Mouse (Mus musculus) layer of hippocampus, adult 2 months (tissue): ENCODE results near the gene Taar8c. TPM values are rescaled to one million over a fixed set of nuclear protein-coding genes. Genes with fewer than 3 reads are reported as not detected.
"Not testable (repeated sequence)": the region's sequence is repeated elsewhere in the genome, so short reads cannot be mapped to it uniquely, and the experiment has no call there.

Experiments used
- DNase-seq, 2 experiments: peaks; one replicate each; pipeline ENCODE4 v3.0.0; 2022; ENCODE audit warnings: low spot score in 2 of 2
- H3K27ac ChIP-seq: fragments of 200-600 bp; 2 replicates; pipeline ENCODE4 v1.8.1; 2022
- H3K4me3 ChIP-seq: fragments of 200-600 bp; 2 replicates; pipeline ENCODE4 v1.8.1; 2022; ENCODE audit warnings: mild to moderate bottlenecking
- CTCF ChIP-seq: fragments of 200-600 bp; conservative IDR thresholded peaks from 2 replicates; pipeline ENCODE4 v1.8.1; 2022; ENCODE audit warnings: antibody characterized with exemption, mild to moderate bottlenecking, moderate library complexity
- long read RNA-seq, 2 experiments: library from polyadenylated mRNA; stranded (forward); transcript quantifications; one replicate each; pipeline ENCODE4 v2.0.0; 2021; ENCODE audit warnings: borderline mapping rate in 2 of 2
- total RNA-seq, 2 experiments: library from RNA; stranded (reverse); gene quantifications; 2 replicates each; pipeline ENCODE4 v1.2.3; 2021

The Taar8c gene
- total RNA-seq: not detected
- long read RNA-seq, experiment 1: 0 reads
- long read RNA-seq, experiment 2: 0 reads

DNA sequence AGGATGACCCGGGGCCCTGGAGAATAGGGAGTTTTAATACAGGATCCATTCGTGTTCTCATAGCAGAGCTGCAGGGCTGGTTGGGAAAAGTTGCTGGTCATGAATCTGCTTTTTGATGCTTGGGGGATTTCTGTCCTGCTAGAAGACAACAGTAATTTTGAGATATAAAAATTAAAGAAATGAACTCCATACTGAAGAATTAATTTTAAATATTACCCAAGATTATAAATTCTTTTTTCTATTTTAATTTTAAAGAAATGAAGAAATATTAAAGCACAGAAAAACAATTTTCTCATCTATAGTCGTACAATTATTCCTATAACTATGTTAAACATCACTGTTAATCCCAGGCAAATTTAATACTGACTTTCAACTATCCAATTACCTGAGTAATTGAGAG lies at the start of gene Taar8c:
Taar8c (minus strand) TSS at position 101 of the 400 bp plus-strand sequence.
- not testable (repeated sequence) for H3K4me3 ChIP-seq, H3K27ac ChIP-seq, DNase-seq

DNA sequence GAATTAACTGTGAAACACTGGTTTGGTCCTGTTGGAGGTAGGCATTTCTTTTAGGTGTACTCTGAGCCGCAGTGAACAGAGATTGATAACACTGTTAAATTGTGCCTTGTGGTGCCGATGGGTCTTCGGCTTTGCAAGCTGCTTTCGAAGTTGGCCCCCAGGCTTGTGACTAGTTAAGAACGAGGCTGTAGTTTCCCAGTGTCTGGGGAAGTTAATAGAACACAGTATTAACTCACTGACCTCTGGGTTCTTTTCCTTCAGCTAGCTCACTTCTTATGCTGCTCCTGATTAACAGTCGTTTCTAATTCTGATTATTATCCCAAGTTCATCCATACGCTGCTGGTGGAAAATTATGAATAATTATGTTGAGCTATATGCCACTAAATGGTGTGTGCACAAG lies 48.4 kb upstream of the Taar8c start:
- no peak for TF ChIP-seq CTCF
- peak overlapping the region; percentile 70 for H3K4me3 ChIP-seq
- peak overlapping the region; percentile 94; the same call in 1 of the 2 replicates for H3K27ac ChIP-seq

DNA sequence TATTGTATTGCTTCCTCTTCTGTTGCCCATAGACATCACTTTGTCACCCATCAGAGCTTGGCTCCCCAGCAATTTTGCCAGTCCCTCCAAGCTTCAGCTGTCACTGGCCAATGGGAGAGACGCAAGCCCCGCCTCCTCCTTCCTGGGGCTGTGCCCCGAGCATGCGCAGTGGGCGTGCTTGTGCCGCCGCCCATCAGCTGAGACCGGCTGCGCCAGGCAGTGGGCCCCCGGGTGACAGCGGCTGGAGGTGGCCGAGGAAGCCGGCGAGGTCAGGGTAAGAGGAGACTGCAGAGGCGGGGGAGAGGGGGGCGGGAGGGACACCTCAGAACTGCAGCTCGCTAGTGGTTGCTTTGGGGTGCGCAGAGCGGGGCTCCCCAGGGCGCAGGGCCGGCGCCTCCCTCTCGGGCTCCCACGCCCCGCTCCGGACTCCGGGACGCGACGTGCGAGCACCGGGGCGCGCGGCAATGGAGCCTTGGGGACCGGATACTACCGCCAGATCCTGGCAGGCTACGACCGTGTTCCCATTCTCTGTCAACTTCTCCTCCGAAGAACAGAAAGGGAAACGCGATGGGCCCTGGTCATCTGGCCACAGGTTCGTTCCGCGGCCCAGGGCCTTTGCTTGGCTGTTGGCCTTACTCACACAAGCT lies 47.5 kb upstream of the Taar8c start, which contains the start of gene Stx7:
Stx7 (plus strand) TSS at position 168 of the 647 bp plus-strand sequence.
- Histone ChIP-seq H3K4me3 (peak within 1 kb of the TSS; percentile 70), H3K27ac (peak within 1 kb of the TSS; percentile 94)
- DNase-seq: peak; percentile 93
- TF ChIP-seq CTCF: no peak

More for the DNA sequence above, 48.4 kb upstream of the Taar8c start:
- DNase-seq: peak in 1 of 2 experiments; percentile 21

DNA sequence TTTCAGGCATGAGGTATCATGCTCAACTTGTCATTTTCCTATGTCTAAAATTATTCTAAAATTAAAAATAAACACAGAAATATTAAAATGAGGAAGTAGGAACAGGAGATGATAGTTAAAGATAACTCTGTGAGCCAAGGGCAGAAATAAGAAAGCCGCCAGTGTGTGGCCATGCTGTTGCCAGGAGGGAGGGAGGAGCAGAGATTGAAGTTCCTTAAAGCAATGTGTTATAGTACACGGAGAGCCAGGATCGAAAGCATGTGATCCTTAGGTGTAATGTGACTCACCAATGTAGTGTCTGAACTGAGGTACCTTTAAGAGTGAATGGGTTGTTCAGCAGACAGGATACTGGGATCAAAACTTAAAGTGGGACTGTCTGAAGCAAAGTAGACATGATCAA lies 41.0 kb upstream of the Taar8c start:
- H3K4me3 ChIP-seq: no peak overlapping the region
- TF ChIP-seq CTCF: no peak
- H3K27ac ChIP-seq: no peak overlapping the region
- DNase-seq: no peak

DNA sequence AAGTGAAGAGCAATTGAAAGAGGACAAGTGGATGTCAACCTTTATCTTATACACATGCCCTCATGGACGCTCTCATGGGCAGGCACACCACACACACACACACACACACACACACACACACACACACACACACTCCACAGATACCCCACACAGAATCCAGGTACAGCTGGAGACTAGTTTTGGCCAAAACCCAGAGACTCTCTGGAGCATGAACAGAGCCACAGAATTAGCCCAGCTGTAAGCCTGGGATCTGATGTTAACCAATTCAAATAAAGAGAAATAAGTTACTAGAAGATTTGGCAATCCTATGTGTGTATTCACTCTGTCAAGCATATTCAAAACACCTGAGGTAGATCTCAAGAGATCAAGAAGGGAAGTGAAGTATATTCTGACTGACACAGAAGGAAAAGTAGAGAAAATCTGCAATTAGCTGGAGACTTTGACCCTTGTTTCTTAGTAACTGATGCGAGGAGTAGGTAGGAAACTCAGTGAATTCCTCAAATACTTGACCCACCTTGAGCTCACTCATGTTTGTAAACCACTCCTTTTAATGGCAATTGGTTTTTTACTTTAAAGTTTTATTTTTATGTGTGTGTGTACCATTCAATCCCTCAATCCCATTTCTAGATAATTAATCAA lies 37.0 kb upstream of the Taar8c start:
- no peak for DNase-seq
- Histone ChIP-seq H3K4me3 (no peak overlapping the region), H3K27ac (no peak overlapping the region)
- no peak for TF ChIP-seq CTCF

DNA sequence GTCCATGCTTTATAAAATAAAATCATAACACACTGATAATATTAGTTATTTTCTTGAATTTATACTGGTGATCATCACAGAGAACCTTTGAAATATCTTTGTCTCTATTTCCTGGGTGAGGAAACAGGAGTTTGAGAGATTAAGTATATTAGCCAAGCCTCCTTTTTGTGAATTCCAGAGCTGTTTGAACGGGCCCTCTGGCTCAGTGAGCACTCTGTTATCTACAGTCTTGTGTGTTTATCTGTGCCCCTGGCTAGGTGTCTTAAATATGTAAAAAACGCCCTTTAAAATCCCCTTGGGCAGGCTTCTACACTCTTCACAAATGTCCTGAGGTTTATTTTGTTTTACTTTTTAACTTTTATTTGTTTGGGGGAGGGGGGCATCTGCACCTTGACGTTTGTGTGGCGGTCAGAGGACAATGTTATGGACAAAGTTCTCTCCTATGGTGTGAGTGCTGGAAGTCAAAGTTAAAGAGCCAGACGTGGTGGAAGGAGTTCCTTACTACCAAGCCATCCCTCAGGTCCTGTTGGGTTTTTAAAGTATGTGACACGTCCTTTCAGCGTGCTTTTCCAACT lies 32.4 kb upstream of the Taar8c start:
- no peak for DNase-seq
- TF ChIP-seq CTCF: no peak
- H3K4me3 ChIP-seq: no peak overlapping the region
- no peak overlapping the region for H3K27ac ChIP-seq

DNA sequence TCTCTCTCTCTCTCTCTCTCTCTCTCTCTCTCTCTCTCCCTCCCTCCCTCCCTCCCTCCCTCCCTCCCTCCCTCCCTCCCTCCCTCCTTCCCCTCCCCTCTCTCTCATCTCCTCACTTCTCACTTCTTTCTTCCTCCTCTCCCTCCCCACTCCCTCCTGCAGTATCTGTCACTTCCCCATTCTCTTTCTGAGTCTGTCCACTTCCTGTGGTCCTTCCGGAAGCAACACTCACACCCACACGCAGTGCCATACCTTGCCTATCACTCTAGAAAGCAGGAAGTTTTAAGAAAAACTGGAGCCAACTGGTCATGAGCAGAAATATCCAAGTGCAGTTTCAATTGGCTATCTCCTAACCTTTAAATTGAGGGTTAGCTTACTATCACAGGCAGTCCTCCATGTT lies 31.4 kb upstream of the Taar8c start:
- DNase-seq: no peak
- no peak overlapping the region for H3K27ac ChIP-seq
- TF ChIP-seq CTCF: no peak

DNA sequence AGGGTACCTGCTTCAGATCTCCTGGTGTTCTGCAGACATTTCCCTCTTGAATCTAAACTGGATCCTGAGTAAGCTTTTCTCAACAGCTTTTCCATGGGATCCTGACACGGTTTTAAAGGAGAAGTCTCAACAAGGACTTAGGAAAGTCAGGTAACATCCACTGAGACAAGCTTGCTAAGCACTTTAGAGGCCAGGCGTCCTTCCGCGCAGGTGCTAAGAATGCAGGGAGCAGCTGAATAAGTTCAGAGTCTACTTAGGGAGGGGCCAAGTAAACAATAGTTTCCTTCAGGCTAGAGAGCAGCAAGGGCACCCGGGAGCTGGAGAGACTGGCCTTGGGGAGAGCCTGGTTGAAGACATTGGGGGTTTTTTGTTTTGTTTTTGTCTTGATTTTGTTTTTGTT lies 30.6 kb upstream of the Taar8c start:
- no peak for DNase-seq
- no peak overlapping the region for H3K27ac ChIP-seq
- no peak overlapping the region for H3K4me3 ChIP-seq
- TF ChIP-seq CTCF: no peak

More for the DNA sequence above, 31.4 kb upstream of the Taar8c start:
- H3K4me3 ChIP-seq: no peak overlapping the region

DNA sequence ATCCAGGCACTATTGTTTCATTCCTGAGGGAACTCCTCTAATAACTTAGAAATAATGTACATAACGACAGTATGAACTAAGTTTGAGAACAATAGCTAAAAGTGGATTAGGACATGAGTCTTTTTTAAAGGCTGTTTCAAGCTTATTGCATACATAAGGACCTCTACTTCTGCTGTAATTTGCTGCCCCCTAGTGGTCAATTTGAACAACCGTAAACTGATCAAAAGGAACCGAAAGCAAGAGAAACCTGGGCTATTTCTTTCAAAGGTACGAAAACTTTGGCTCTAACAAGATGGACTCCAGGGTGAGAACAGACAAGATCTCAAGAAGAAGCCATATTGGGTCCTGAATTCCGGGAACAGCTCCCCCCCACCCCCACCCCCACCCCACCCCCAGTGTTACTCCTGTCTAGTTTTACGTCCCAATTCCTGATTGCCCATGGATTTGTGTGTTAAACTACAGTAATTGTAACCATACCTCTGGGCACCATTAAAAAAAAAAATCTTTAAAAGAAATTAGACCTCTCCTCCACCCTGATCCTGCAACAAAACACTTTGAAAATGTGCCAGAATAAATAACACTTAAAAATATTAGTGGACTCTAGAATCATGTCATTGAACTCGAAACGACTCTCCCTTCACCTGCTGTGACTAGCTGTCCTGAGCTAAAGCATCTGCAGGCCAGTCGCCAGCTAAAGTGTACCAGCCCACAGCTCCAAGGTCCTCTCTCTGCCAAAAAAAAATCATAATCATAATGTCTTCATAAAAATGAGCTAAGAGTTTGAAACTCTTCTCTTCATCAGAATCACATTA lies 29.9 kb upstream of the Taar8c start:
- peak; percentile 86 for TF ChIP-seq CTCF
- DNase-seq: peak; percentile 68 to 70
- H3K27ac ChIP-seq: no peak overlapping the region
- peak overlapping the region; percentile 32 for H3K4me3 ChIP-seq

DNA sequence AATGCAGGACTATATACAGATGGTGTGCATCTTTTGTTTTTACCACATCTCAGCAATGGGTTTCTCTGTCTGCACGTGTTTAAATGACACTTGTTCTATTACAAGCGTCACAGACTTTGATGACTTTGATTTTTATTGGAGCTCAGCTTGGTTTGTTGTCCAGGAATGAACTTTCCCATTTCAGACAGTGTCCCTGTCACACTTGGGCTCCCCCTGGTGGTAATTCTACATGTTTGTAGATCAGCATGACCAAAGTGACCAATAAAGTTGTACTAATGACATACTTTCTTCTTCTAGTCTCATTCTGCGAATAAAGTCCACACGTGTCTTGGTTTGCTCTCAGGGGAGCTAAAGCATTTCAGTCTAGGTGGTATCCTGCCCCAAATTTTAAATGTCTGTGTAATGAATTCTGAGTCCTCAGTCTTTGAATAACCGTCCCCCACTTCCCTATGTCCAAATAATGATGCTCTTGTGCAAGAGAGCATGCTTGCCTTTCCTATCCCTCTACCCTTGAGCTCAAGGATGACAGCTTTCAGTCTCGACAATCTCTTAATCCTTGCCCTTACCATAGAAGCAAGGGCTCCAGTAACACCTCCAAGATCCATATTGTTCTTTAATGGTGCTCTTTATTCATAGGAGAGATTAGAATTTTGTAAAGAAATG lies 9.5 kb upstream of the Taar8c start:
- peak; percentile 36 to 38 for DNase-seq

DNA sequence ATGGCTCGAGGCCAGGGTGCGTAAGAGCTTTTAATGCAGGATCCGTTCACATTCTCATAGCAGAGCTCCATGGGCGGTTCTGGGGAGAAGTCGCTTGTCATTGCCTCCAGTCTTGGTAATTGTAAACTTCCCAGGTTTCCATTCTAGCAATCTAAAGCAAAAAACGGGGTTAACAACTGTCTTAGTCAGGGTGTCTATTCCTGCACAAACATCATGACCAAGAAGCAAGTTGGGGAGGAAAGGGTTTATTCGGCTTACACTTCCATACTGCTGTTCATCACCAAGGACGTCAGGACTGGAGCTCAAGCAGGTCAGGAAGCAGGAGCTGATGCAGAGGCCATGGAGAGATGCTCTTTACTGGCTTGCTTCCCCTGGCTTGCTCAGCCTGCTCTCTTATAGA lies 7.7 kb upstream of the Taar8c start, which contains the start of gene Taar9:
Taar9 (minus strand) TSS at position 101 of the 400 bp plus-strand sequence.
- DNase-seq, H3K27ac ChIP-seq, H3K4me3 ChIP-seq: not testable (repeated sequence)

More for the DNA sequence above, 9.5 kb upstream of the Taar8c start:
- Histone ChIP-seq H3K4me3 (no peak overlapping the region), H3K27ac (no peak overlapping the region)
- peak; percentile 86 for TF ChIP-seq CTCF

DNA sequence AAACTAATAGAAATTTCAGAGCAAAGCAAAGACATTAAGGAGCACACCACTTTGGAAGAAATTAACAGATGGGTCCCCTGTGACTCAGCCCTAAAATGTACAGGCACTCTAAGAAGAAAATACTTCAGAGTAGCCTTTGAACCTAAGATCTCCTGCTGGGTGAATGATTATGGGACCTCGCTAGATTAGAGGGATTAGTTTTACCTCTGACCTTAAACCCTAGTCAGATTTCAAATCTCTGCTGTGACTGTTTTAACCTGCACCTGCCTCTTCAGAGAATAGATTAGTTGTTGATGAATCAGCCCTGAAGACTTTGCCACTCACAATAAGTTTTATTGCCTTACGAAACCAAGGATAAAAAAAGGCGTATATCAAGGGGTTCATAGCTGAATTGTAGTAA lies 6.5 kb upstream of the Taar8c start:
- DNase-seq: no peak
- no peak for TF ChIP-seq CTCF
- Histone ChIP-seq H3K27ac (no peak overlapping the region), H3K4me3 (no peak overlapping the region)

DNA sequence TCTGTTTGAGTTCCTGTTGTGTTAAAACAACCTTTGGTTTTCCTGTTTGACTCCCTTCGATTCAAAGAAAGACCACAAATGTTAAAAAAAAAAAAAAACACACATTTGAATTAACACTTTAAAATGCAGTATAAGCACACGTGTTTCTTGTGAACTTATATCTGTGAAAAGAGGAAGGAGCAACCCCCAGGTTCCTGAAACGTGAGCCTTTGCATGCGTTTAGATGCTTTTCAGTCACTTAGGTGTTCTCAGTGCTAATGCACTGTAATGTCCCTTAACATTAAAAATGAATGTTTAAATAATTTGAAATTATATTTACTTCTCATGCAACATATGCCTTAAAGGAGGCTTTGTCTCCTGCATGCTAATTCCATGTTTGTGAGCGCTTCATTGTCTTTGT lies 6.0 kb upstream of the Taar8c start:
- Histone ChIP-seq H3K27ac (no peak overlapping the region), H3K4me3 (no peak overlapping the region)
- DNase-seq: no peak
- no peak for TF ChIP-seq CTCF

DNA sequence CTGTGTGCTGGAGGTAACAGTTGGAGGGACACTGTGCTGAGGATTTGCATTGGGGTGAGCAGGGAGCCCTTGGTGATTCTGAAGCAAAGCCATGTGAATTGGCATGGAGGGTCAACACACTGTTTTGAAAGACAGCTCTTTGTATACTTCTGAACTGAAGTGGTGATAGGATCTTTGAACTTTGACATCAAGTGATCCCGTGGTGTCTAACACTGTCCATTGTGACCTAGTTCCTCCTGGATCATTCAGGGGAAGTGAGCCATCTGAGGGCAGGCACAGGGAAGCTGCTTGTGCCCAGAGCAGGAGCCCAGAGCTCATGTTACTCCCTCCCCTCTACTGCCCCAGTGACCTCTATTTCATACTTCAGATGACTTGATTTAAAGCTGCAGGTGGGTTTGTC lies 1.6 kb upstream of the Taar8c start:
- H3K27ac ChIP-seq, H3K4me3 ChIP-seq, DNase-seq: not testable (repeated sequence)

DNA sequence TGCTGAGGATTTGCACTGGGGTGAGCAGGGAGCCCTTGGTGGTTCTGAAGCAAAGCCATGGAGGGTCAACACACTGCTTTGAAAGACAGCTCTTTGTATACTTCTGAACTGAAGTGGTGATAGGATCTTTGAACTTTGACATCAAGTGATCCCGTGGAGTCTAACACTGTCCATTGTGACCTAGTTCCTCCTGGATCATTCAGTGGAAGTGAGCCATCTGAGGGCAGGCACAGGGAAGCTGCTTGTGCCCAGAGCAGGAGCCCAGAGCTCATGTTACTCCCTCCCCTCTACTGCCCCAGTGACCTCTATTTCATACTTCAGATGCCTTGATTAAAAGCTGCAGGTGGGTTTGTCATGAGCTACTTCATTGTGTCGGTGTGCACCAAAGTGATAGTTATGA lies 4.7 kb downstream of the Taar8c start:
- not testable (repeated sequence) for H3K4me3 ChIP-seq, DNase-seq, H3K27ac ChIP-seq
